Mouse (Mus musculus): ENCODE measurements at regions not wholly inside any gene's neighbourhood (a gene's known extent, or its start where the extent isn't known, plus 50 kb on each side); places are given as distances from the start of the nearest gene placed in this dataset.

DNA sequence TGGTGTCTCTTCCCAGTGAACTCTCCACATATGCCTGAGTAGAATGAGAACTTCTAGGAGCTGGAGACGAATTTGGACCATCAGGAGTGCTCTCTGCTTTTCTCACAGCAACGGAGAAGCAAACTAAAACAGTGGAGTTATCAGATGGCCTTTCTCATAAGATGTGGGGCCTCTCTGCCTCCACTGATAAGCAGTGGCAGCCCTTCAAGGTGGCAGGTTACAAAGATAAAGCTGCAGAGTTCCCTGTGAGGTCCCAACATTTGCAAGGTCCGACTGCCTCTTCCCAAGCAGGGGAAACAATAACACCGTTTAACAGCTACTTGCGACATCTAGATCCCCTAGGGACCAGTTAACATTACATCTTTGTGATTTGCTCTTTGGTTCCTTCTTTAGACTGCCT is 71.5 kb upstream of the Smyd2 start:
- ATAC-seq (replicated peaks; ENCODE audit: low read depth, poor library complexity, severe bottlenecking): no peak

DNA sequence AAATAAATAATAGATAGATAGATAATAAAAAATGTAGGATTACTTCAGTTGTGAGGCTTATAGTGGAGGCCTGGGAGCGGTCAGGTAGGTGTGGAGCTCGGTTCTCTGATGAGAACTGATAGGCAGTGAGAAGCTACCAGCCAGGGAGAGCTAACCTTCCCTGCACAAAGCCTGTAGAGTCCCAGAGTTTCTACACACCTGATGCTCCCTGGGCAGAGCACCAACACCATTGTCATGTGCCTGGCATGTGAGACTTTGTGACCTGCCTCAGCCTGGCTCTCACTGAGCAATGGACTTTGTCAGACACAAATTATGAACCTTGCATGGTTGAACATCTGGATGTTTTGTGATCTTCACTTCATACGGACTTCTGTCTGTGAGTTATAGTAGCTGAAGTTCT is 71.1 kb upstream of the Smyd2 start:
- no peak for ATAC-seq (replicated peaks; ENCODE audit: low read depth, poor library complexity, severe bottlenecking)

DNA sequence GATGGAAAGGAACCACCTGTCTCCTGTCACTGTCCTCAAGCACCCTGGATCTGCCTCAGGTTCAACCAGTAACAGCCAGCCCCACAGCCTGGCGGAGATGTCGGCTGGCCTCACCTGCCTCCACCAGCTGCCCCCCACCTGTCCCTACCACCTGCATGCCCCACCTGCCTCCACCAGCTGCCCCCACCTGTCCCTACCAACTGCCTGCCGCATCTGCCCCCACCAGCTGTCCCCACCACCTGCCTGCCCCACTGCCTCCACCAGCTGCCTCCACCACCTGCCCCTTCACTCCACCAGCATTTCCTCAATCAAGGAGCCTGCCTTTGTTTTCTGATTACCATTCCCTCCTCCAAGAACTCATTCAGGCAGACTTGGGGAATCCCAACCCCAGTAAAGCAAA is 68.9 kb upstream of the Smyd2 start:
- ATAC-seq (replicated peaks; ENCODE audit: low read depth, poor library complexity, severe bottlenecking): no peak

DNA sequence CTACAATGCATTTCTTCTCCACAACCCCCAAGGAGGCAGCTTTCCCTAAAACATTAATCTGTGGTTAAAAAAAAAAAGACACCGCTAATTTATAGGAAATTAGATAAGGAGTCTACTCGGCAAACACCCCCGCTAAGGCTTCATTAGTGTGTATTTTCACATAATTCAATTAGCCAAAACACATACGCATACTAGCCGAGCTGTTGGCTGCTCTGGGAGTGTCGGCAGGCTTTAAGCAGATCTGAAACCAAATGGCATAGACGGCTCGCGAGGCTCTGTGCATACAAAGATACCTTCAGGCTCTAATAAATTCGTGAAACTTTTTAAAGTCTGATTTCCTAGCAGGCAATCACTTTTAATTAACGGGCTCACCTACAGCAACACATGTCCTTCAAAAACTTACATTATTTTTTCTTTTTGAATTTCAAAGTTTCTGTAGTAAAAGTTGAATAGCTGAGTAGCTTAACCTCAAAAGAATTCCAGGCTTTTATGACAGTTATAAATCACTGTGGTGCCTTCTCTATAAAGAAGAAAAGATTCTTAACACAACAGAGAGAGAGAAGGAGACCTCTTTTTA is 68.0 kb upstream of the Smyd2 start:
- ATAC-seq (replicated peaks; ENCODE audit: low read depth, poor library complexity, severe bottlenecking): no peak

DNA sequence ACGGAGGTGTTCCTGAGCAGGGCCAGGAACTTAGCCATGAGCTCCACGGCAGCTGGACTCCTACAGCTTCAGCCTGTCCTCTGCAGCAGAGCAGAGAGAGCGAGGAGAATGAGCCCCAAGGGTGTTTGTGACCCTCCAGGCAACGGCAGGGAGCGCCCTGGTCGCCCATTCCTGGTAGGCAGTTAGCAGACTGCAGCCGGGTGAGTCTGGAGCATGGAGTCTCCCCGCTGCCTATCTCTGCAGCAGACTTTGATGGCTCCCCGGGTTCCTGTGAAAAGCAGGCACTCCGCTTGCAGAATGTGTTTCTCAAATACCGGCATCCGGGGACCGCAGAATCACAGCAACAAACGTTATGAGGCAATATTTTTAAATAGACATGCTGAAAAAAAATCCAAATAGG is 67.2 kb upstream of the Smyd2 start:
- ATAC-seq (replicated peaks; ENCODE audit: low read depth, poor library complexity, severe bottlenecking): no peak

DNA sequence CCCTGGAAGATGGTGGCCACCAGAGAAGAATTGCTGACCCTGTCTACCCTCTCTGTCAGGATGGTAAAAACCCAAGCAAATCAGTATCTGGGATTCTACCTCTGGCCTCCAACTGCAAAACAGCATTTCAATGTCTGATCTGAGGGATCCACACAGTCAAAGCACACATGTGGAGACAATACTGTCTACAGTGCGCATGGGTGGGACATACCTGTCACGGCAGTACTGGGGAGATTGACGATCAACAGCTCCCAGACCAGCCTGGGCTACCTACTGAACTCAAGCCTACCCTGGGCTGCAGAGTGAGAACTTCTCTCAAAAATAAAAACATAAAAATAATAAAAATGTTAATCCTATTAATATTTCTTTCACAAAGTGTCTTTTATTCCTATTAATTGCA is 66.7 kb upstream of the Smyd2 start:
- no peak for ATAC-seq (replicated peaks; ENCODE audit: low read depth, poor library complexity, severe bottlenecking)

DNA sequence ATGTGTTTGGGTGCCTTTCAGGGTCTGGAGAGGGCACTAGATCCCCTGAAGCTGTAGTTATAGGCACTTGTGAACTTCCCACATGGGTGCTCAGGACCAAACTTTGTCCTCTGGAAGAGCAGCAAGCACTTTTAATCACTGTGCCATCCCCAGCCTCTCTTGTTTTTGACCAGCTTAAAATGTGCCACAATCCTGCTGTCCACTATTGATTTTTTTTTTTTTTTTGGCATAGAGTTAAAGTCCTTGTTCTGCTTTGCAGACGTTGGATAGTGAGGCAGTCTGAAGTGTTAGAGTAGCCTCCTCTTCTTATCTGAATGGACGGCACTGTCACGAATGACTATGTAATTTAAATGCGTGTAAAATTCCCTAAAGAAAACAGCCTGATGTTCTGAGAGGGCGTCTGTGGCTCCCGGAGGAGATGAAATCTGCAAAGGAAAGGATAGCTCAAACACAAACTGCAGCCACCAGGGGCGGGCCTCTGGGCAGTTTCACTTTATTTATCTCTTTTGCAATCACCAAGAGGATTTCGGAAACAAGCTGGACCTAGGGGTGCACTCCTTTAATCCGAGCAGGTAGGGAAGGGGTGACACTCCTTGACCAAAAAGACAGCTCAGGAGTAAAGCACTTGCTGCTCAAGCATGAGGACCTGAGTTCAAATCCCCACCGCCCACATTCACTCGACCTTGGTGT is 63.5 kb upstream of the Smyd2 start:
- no peak for ATAC-seq (replicated peaks; ENCODE audit: low read depth, poor library complexity, severe bottlenecking)

DNA sequence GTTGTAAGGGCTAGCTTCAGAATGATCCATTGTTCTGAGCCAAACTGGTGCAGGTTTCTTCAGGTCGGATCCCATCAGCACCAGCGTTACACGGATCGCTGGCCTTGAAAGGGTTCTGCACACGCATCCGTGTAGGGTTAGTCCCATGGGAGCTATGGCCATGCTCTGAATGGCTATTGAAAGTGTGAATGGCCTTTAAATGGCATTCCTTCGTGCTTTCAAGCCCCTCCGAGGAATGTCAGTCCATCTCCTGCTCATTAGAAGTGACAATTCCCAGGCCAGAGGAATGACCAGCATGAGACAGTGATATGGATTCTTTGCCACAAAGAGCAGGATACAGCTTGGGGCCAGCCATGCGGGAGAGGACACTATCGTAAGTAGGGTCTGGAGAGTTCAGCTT is 56.1 kb upstream of the Smyd2 start:
- ATAC-seq (replicated peaks; ENCODE audit: low read depth, poor library complexity, severe bottlenecking): no peak

DNA sequence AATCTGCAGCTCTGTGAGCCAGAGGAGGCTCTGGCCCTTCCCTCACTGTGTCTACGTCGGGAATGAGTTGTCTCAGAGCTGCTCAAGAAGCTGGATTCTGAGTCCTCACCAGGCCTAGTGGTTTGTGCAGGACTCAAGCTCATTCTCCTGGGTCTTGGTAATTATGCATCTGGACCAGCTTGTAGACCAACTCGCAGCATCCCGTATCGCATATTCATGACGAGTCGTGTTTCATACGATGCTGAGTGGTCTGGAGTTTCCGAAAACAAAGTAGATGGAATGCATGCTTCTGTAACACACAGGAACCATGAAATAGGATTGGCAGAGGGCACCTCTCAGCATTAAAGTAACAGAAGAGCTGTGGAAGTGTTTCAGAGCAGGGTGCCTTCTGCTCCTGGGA is 53.5 kb upstream of the Smyd2 start:
- ATAC-seq (replicated peaks; ENCODE audit: low read depth, poor library complexity, severe bottlenecking): no peak

DNA sequence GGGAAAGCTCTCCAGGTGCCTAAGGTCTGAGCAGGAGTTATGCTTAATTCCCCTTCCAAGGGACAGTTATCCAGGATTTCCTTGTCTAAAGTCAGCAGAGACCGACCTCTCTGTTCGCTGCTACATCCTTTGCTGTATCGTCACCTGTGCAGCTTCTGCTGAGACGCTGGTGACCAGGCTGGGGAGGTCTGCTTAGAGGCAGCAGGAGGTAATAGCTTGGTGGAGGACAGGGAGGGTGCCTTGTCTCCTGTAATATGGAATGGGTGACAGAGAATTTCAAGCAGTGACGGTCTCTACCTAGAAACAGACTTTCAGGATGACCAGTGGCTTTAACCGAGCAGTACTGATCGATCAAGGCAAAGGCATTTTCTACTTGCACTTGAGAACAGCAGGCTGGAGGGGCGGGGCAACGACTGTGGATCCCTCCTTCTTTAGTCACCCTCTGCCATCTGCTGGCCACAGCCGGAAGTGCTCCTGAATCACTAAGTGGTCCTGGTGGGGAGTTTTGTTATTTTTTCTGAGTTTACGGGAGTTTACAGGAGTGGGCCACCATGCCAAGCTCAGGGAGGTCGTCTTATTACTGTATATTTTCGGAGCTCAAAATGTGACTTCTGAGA is 50.7 kb upstream of the Smyd2 start:
- ATAC-seq (replicated peaks; ENCODE audit: low read depth, poor library complexity, severe bottlenecking): peak; percentile 99

Data from common myeloid progenitor, adult 5-6 weeks (primary cell).